Mouse (Mus musculus) liver, embryonic 12.5 days (tissue): ENCODE measurements around the gene Prim1. TPM values are rescaled to one million over a fixed set of nuclear protein-coding genes. Genes with fewer than 3 reads are reported as not detected.
"Not testable (repeated sequence)": the region's sequence is repeated elsewhere in the genome, so short reads cannot be mapped to it uniquely, and the experiment has no call there.

Experiments
- ATAC-seq: fragments of 200-750 bp; cut with Nextera tagmentation; 2 replicates; pipeline ENCODE4 v1.8.0; 2017; ENCODE audit warnings: moderate number of reproducible peaks, mild to moderate bottlenecking, moderate library complexity
- H3K27ac ChIP-seq: fragments of 300-500 bp; sonication (generic); 2 replicates; pipeline ENCODE4 v1.5.1; 2016; ENCODE audit warnings: mild to moderate bottlenecking
- H3K27me3 ChIP-seq: fragments of 300-500 bp; sonication (generic); replicated peaks from 2 replicates; pipeline ENCODE4 v1.6.1; 2016; ENCODE audit warnings: mild to moderate bottlenecking, moderate library complexity
- H3K36me3 ChIP-seq: fragments of 300-500 bp; sonication (generic); 2 replicates; pipeline ENCODE4 v1.6.1; 2016; ENCODE audit warnings: mild to moderate bottlenecking, moderate library complexity
- H3K4me1 ChIP-seq: fragments of 300-500 bp; sonication (generic); 2 replicates; pipeline ENCODE4 v1.6.1; 2016
- H3K4me2 ChIP-seq: fragments of 300-500 bp; sonication (generic); 2 replicates; pipeline ENCODE4 v1.6.1; 2016; ENCODE audit warnings: mild to moderate bottlenecking, moderate library complexity
- H3K4me3 ChIP-seq: fragments of 300-500 bp; sonication (generic); 2 replicates; pipeline ENCODE4 v1.5.1; 2016; ENCODE audit warnings: mild to moderate bottlenecking, moderate library complexity
- H3K9ac ChIP-seq: fragments of 300-500 bp; sonication (generic); 2 replicates; pipeline ENCODE4 v1.6.1; 2016; ENCODE audit warnings: mild to moderate bottlenecking, moderate library complexity
- H3K9me3 ChIP-seq: fragments of 300-500 bp; sonication (generic); replicated peaks from 2 replicates; pipeline ENCODE4 v1.6.1; 2016; ENCODE audit warnings: mild to moderate bottlenecking, moderate library complexity
- WGBS: fragments of 180-500 bp; shearing (Covaris S2); methylation state at CpG from one replicate; pipeline ENCODE4 v1.1.7; 2016; ENCODE audit not compliant: insufficient replicate concordance; 5-methylcytosine and 5-hydroxymethylcytosine counted together
- polyA plus RNA-seq: library from polyadenylated mRNA; unstranded; fragments of >200 nt; fragmentation: Nextera tagmentation; extraction: Ambion mirVana; gene quantifications from 2 replicates; pipeline ENCODE4 v1.2.1, GENCODE M21; 2016

Prim1 gene
- polyA plus RNA-seq, 1 experiment from 2014 or later, result 88.9 TPM

- Histone ChIP-seq H3K4me3 (peak within 1 kb of the TSS; percentile 84), H3K27ac (peak within 1 kb of the TSS; percentile 99), H3K36me3 (peaks cover 24% of the 10 kb centered on the region), H3K9me3 (no peaks in the 10 kb centered on the region), H3K4me2 (peak within 1 kb of the TSS; percentile 96), H3K9ac (peak within 1 kb of the TSS; percentile 96), H3K27me3 (no peaks in the 10 kb centered on the region), H3K4me1 (peaks cover 43% of the 10 kb centered on the region)
- under 1% methylated on average over 71 of the region's 72 CpGs for WGBS
- ATAC-seq, result peak; percentile 89
Observed at GRCm38 (mm10) chr10:128058601-128059151, 43.7 kb downstream of the Prim1 start, which contains the start of gene Ptges3. Gene Ptges3 (plus strand): TSS chr10:128058954.

GRCm38 (mm10) chr10:128059207-128059981 lies 44.4 kb downstream of the Prim1 start:
- H3K36me3 ChIP-seq, result peaks cover 31% of the 10 kb centered on the region
- H3K4me1 ChIP-seq, result peaks cover 50% of the 10 kb centered on the region
- ATAC-seq, result peak; percentile 67
- H3K4me3 ChIP-seq, result peak overlapping the region; percentile 84
- no peaks in the 10 kb centered on the region for H3K9me3 ChIP-seq
- H3K27ac ChIP-seq, result peak overlapping the region; percentile 99
- H3K27me3 ChIP-seq, result no peaks in the 10 kb centered on the region
- peak overlapping the region; percentile 96 for H3K4me2 ChIP-seq
- peak overlapping the region; percentile 96 for H3K9ac ChIP-seq
- WGBS, result 1% methylated on average over 60 of the region's 62 CpGs

GRCm38 (mm10) chr10:128061109-128061508 lies 46.1 kb downstream of the Prim1 start:
- Histone ChIP-seq H3K9me3 (no peaks in the 10 kb centered on the region), H3K27me3 (no peaks in the 10 kb centered on the region), H3K27ac (peak overlapping the region; percentile 99), H3K4me2 (peak overlapping the region; percentile 96), H3K9ac (peak overlapping the region; percentile 96), H3K36me3 (peaks cover 48% of the 10 kb centered on the region), H3K4me3 (peak overlapping the region; percentile 84), H3K4me1 (peaks cover 60% of the 10 kb centered on the region)
- 43% methylated on average over 5 of the region's 5 CpGs for whole genome bisulfite sequencing
- no peak for ATAC-seq

GRCm38 (mm10) chr10:128062221-128062989 lies 47.4 kb downstream of the Prim1 start:
- Histone ChIP-seq H3K36me3 (peaks cover 59% of the 10 kb centered on the region), H3K4me2 (peak overlapping the region; percentile 96), H3K27me3 (no peaks in the 10 kb centered on the region), H3K9me3 (no peaks in the 10 kb centered on the region), H3K4me3 (peak overlapping the region; percentile 7; the same call in 1 of the 2 replicates), H3K9ac (peak overlapping the region; percentile 7; the same call in 1 of the 2 replicates), H3K27ac (peak overlapping the region; percentile 7; the same call in 1 of the 2 replicates), H3K4me1 (peaks cover 69% of the 10 kb centered on the region)
- 78% methylated on average over 6 of the region's 6 CpGs for WGBS
- no peak for ATAC-seq

- Histone ChIP-seq H3K4me2 (no peak overlapping the region), H3K9me3 (0 out of 2 replicates have a peak, but pooled peaks cover 6% of the 10 kb centered on the region), H3K9ac (no peak overlapping the region), H3K36me3 (peaks cover 87% of the 10 kb centered on the region), H3K4me1 (peaks cover 73% of the 10 kb centered on the region), H3K27me3 (no peaks in the 10 kb centered on the region), H3K27ac (no peak overlapping the region), H3K4me3 (no peak overlapping the region)
- 81% methylated on average over 5 of the region's 5 CpGs for WGBS
- no peak for ATAC-seq
Observed at GRCm38 (mm10) chr10:128066072-128066471, 51.1 kb downstream of the Prim1 start.

GRCm38 (mm10) chr10:128069201-128069600 lies 54.2 kb downstream of the Prim1 start:
- H3K4me1 ChIP-seq, result peaks cover 43% of the 10 kb centered on the region
- no peak overlapping the region for H3K9ac ChIP-seq
- WGBS, result 60% methylated on average over 4 of the region's 4 CpGs
- peak overlapping the region; percentile 71 for H3K27ac ChIP-seq
- H3K27me3 ChIP-seq, result no peaks in the 10 kb centered on the region
- peaks cover 93% of the 10 kb centered on the region for H3K36me3 ChIP-seq
- 0 out of 2 replicates have a peak, but pooled peaks cover 6% of the 10 kb centered on the region for H3K9me3 ChIP-seq
- no peak overlapping the region for H3K4me2 ChIP-seq
- peak; percentile 65; the same call in 1 of the 2 replicates for ATAC-seq
- no peak overlapping the region for H3K4me3 ChIP-seq

- not testable (repeated sequence) for H3K27ac ChIP-seq, H3K4me2 ChIP-seq, ATAC-seq, H3K27me3 ChIP-seq, H3K9ac ChIP-seq, H3K9me3 ChIP-seq, H3K4me3 ChIP-seq
- 91% methylated on average over 2 of the region's 2 CpGs for WGBS
- H3K4me1 ChIP-seq, result peaks cover 32% of the 10 kb centered on the region
- H3K36me3 ChIP-seq, result peaks cover 93% of the 10 kb centered on the region
Observed at GRCm38 (mm10) chr10:128070432-128070831, 55.5 kb downstream of the Prim1 start.

GRCm38 (mm10) chr10:128078269-128078668 lies 63.3 kb downstream of the Prim1 start:
- not testable (repeated sequence) for H3K27me3 ChIP-seq, ATAC-seq, H3K4me2 ChIP-seq, H3K4me3 ChIP-seq, H3K9me3 ChIP-seq, H3K9ac ChIP-seq
- Histone ChIP-seq H3K4me1 (peaks cover 11% of the 10 kb centered on the region), H3K36me3 (peaks cover 42% of the 10 kb centered on the region), H3K27ac (peak overlapping the region; percentile 14; the same call in 1 of the 2 replicates)
- 72% methylated on average over 5 of the region's 5 CpGs for WGBS

Other genes with a start within 250 kb of the Prim1 start
- gene Rdh9, start 238.8 kb upstream of the Prim1 start, polyA plus RNA-seq, result not detected in 2 replicates
- not detected in 2 replicates for gene Rdh16, start 214.0 kb upstream of the Prim1 start, polyA plus RNA-seq
- gene Rdh19, start 165.2 kb upstream of the Prim1 start, polyA plus RNA-seq, result not detected in 2 replicates
- not detected in 2 replicates for gene Rdh16f2, start 148.7 kb upstream of the Prim1 start, polyA plus RNA-seq
- gene Rdh7, start 126.4 kb upstream of the Prim1 start, polyA plus RNA-seq, result 0.07 TPM in 1 of 2 replicates, not detected in the other
- not detected in 2 replicates for gene Sdr9c7, start 116.7 kb upstream of the Prim1 start, polyA plus RNA-seq
- gene Hsd17b6, start 7.6 kb upstream of the Prim1 start, polyA plus RNA-seq, result 0.17 TPM in 1 of 2 replicates, not detected in the other
- 666 and 682 TPM in 2 replicates for gene Naca, start 20.4 kb downstream of the Prim1 start, polyA plus RNA-seq
- 406 and 407 TPM in 2 replicates for gene Ptges3, start 43.8 kb downstream of the Prim1 start, polyA plus RNA-seq
- 2,130 and 2,180 TPM in 2 replicates for gene Atp5b, start 68.1 kb downstream of the Prim1 start, polyA plus RNA-seq
- gene Baz2a, start 76.4 kb downstream of the Prim1 start, polyA plus RNA-seq, result 8.0 and 8.6 TPM in 2 replicates
- 8.7 and 10.1 TPM in 2 replicates for gene Rbms2, start 165.1 kb downstream of the Prim1 start, polyA plus RNA-seq
- gene Gls2, start 179.3 kb downstream of the Prim1 start, polyA plus RNA-seq, result 1.8 and 2.8 TPM in 2 replicates
- gene Spryd4, start 196.6 kb downstream of the Prim1 start, polyA plus RNA-seq, result 24.1 and 25.1 TPM in 2 replicates
- not detected in 2 replicates for gene Mip, start 210.7 kb downstream of the Prim1 start, polyA plus RNA-seq
- 45.2 and 46.5 TPM in 2 replicates for gene Timeless, start 216.9 kb downstream of the Prim1 start, polyA plus RNA-seq
- gene Apon, start 238.9 kb downstream of the Prim1 start, polyA plus RNA-seq, result 0.31 and 0.51 TPM in 2 replicates